Mouse (Mus musculus) kidney, embryonic 14.5 days (tissue): ENCODE data around the gene Sox14. TPM values are rescaled to one million over a fixed set of nuclear protein-coding genes. Genes with fewer than 3 reads are reported as not detected.

Experiments
- polyA plus RNA-seq: library from polyadenylated mRNA; unstranded; fragments of >200 nt; fragmentation: Nextera tagmentation; extraction: Ambion mirVana; gene quantifications from 2 replicates; pipeline ENCODE4 v1.2.1, GENCODE M21; 2014

Gene Sox14
- polyA plus RNA-seq, 1 experiment from 2014 or later: not detected

Other genes starting within 250 kb of the Sox14 start
- gene Dzip1l, start 246.7 kb downstream of the Sox14 start, polyA plus RNA-seq: 10.7 and 23.0 TPM in 2 replicates
- gene Cldn18, start 158.9 kb downstream of the Sox14 start, polyA plus RNA-seq: not detected in 2 replicates